Mouse (Mus musculus): ENCODE results near the gene Hist1h2bm. TPM values are rescaled to one million over a fixed set of nuclear protein-coding genes. Genes with fewer than 3 reads are reported as not detected.
"Not testable (repeated sequence)": the region's sequence is repeated elsewhere in the genome, so short reads cannot be mapped to it uniquely, and the experiment has no call there.

The Hist1h2bm gene
- total and polyA plus RNA-seq, 2 experiments from 2014 or later, result 0.51 to 468 TPM

DNA sequence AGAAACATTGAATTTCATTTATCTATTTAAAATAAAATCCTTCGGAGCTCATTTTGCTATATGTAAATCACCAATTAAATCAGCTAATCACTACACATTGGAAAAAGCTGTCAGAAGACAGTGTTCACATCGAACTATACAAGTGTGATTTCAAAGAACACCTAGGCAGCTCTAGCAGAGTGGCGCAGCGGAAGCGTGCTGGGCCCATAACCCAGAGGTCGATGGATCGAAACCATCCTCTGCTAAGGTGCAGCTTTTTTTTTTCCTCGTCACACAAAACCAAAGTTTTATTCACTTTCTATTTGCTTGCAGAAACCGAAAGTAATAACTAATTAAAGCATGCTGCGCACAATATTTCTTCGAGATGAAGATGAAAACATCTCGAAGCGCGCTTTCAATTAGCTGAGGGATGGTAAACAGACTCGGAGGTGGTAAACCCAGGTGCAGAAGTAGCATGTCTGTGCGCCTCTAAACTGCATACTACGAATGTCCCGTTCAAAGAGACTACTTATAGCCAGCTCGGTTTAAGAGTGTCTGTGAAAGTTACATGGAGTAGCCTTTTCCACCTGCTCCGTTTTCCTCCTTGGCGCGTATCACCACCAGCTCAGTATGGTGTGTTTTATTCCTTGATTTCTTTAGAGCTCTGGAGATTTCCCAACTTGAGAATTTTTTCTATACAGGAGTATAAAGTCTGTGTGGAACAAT lies 10.9 kb upstream of the Hist1h2bm start:
- Histone ChIP-seq H3K9ac (replicated peaks; ENCODE audit: low read length, poor library complexity, severe bottlenecking) (peak overlapping the region; percentile 2), H3K4me3 (ENCODE audit: low read depth, low read length) (peak overlapping the region; percentile 72), H3K36me3 (ENCODE audit: insufficient read depth, low read length) (no peaks in the 10 kb centered on the region), H3K4me2 (ENCODE audit: low read depth, low read length, poor library complexity, severe bottlenecking) (peak overlapping the region; percentile 61), H3K9me3 (ENCODE audit: low read length) (no peaks in the 10 kb centered on the region), H3K27me3 (ENCODE audit: insufficient read depth, low read length) (no peaks in the 10 kb centered on the region), H3K27ac (ENCODE audit: low read depth, low read length) (no peak overlapping the region), H3K4me1 (ENCODE audit: insufficient read depth, low read length) (no peaks in the 10 kb centered on the region; the same call in 1 of the 2 replicates)
- TF ChIP-seq CTCF (IDR thresholded peaks at IDR 0.05), result no peak
- WGBS, result 2% methylated on average over 22 of the region's 22 CpGs
- DNase-seq (ENCODE audit: low spot score), result peak; percentile 79
- ATAC-seq (ENCODE audit: low FRiP score), result peak; percentile 88

DNA sequence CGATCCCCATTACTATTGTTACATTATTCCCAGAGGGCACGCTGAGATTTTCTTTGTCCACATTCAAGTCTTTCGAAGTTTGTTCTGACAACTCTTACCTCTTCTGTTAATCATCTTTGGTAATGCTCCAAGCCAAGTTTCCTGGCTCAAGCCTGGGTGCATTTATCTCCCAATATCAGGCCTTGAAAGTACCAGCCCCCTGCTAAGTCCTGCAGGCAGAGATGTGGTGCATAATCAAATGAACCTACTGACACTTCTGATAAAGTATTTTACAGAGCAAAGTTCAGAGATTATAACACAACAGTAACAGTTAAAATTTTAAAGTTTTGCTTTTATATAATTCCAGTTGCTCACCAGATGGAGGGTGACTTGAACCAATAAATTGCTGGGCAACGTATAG lies 10.1 kb upstream of the Hist1h2bm start:
- H3K9me3 ChIP-seq (ENCODE audit: low read length), result no peaks in the 10 kb centered on the region
- H3K4me2 ChIP-seq (ENCODE audit: low read depth, low read length, poor library complexity, severe bottlenecking), result peak overlapping the region; percentile 61
- WGBS, result 24% methylated on average over 4 of the region's 4 CpGs
- H3K27me3 ChIP-seq (ENCODE audit: insufficient read depth, low read length), result no peaks in the 10 kb centered on the region
- TF ChIP-seq CTCF (IDR thresholded peaks at IDR 0.05), result no peak
- H3K4me3 ChIP-seq (ENCODE audit: low read depth, low read length), result peak overlapping the region; percentile 72
- no peak overlapping the region for H3K27ac ChIP-seq (ENCODE audit: low read depth, low read length)
- H3K4me1 ChIP-seq (ENCODE audit: insufficient read depth, low read length), result peaks cover under 1% of the 10 kb centered on the region; the same call in 1 of the 2 replicates
- ATAC-seq (ENCODE audit: low FRiP score) (no peak), DNase-seq (ENCODE audit: low spot score) (no peak)
- no peak overlapping the region for H3K9ac ChIP-seq (replicated peaks; ENCODE audit: low read length, poor library complexity, severe bottlenecking)
- no peaks in the 10 kb centered on the region for H3K36me3 ChIP-seq (ENCODE audit: insufficient read depth, low read length)

DNA sequence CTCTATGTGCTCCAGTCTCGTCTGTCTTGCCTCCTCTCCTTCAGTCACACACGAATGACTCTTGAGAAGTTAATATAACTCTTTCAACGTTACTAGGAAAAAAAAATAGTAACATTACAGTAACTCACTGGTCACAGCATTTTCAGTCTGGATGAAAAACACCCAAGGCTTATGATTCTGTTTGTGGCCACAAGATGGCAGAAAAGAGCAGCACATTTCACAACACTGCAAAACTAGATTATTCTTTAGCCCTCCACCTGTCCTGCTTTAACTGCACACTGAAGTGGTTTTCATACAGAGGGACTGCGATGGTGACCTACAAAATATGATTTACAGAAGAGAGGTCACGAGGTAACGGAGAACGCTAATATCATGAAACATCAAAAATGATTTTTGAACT lies 7.1 kb upstream of the Hist1h2bm start:
- Histone ChIP-seq H3K4me1 (ENCODE audit: insufficient read depth, low read length) (peaks cover 2% of the 10 kb centered on the region), H3K9me3 (ENCODE audit: low read length) (no peaks in the 10 kb centered on the region), H3K27me3 (ENCODE audit: insufficient read depth, low read length) (no peaks in the 10 kb centered on the region), H3K9ac (replicated peaks; ENCODE audit: low read length, poor library complexity, severe bottlenecking) (no peak overlapping the region), H3K27ac (ENCODE audit: low read depth, low read length) (no peak overlapping the region), H3K36me3 (ENCODE audit: insufficient read depth, low read length) (no peaks in the 10 kb centered on the region), H3K4me3 (ENCODE audit: low read depth, low read length) (peak overlapping the region; percentile 38), H3K4me2 (ENCODE audit: low read depth, low read length, poor library complexity, severe bottlenecking) (peak overlapping the region; percentile 73)
- TF ChIP-seq CTCF (IDR thresholded peaks at IDR 0.05), result peak; percentile 95
- peak; percentile 67 for DNase-seq (ENCODE audit: low spot score)
- under 1% methylated on average over 7 of the region's 7 CpGs for WGBS
- no peak for ATAC-seq (ENCODE audit: low FRiP score)

DNA sequence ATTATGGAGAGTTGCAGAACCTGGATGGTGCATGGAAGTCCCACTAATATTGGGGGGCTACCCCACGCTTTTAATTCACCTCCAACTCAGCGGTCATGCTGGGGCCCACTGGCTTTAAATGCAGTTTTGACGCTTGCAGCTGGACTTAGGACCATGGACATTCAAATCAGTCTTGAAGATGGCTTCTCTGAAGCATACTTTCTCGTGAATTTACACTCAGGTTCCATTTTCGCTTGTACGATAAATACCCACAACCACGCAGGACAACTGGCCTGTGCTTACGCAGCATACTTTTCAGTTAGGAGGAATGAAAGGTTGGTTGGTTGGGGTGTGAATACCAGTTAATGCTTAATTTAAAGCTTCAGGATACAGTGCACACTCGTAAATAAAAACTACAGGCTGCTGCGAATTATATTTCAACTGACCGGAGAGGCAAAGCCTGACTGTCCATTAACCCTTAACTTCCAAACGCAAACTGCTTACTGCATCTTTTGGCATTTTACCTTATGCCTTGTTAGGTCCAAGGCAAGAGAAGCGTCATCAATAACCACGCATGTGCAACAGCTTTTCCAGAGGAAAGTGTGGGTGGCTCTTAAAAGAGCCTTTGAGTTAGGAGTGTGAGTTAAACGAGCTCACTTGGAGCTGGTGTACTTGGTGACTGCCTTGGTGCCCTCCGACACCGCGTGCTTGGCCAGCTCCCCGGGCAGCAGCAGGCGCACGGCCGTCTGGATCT lies 6.5 kb upstream of the Hist1h2bm start:
- H3K36me3 ChIP-seq (ENCODE audit: insufficient read depth, low read length), result no peaks in the 10 kb centered on the region
- H3K4me1 ChIP-seq (ENCODE audit: insufficient read depth, low read length), result peaks cover 2% of the 10 kb centered on the region
- peak overlapping the region; percentile 38 for H3K4me3 ChIP-seq (ENCODE audit: low read depth, low read length)
- ATAC-seq (ENCODE audit: low FRiP score) (no peak), DNase-seq (ENCODE audit: low spot score) (no peak)
- H3K9ac ChIP-seq (replicated peaks; ENCODE audit: low read length, poor library complexity, severe bottlenecking), result 0 out of 2 replicates have a peak overlapping the region, but pooled peaks have one; percentile 19
- peak overlapping the region; percentile 73 for H3K4me2 ChIP-seq (ENCODE audit: low read depth, low read length, poor library complexity, severe bottlenecking)
- WGBS, result under 1% methylated on average over 22 of the region's 22 CpGs
- H3K27ac ChIP-seq (ENCODE audit: low read depth, low read length), result 0 out of 2 replicates have a peak overlapping the region, but pooled peaks have one; percentile 51
- no peaks in the 10 kb centered on the region for H3K9me3 ChIP-seq (ENCODE audit: low read length)
- TF ChIP-seq CTCF (IDR thresholded peaks at IDR 0.05), result no peak
- H3K27me3 ChIP-seq (ENCODE audit: insufficient read depth, low read length), result no peaks in the 10 kb centered on the region

DNA sequence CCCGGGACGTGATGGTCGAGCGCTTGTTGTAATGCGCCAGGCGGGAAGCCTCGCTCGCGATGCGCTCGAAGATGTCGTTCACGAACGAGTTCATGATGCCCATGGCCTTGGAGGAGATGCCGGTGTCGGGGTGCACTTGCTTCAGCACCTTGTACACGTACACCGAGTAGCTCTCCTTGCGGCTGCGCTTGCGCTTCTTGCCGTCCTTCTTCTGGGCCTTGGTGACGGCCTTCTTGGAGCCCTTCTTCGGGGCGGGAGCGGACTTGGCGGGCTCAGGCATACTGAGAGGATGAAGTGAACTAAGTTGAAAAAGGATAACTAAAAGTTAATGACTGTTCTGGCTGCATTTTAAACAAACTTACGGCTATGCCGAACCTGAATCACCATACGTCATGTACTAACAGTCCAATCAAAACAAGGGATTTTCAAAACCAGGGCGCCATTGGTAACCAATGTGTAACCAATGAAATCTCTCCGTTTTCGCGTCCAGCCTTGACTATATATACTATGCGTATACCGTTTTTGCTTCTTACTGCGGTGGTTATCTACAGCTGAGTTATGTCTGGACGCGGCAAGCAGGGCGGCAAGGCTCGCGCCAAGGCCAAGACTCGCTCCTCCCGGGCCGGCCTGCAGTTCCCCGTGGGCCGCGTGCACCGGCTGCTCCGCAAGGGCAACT lies 5.8 kb upstream of the Hist1h2bm start, which contains the start of the genes Hist1h2bl and Hist1h2ai:
Gene Hist1h2bl (minus strand): TSS at position 280 of the 676 bp plus-strand sequence.
Gene Hist1h2ai (plus strand): TSS at position 559 of the 676 bp plus-strand sequence.
- WGBS, result under 1% methylated on average over 24 of the region's 50 CpGs

DNA sequence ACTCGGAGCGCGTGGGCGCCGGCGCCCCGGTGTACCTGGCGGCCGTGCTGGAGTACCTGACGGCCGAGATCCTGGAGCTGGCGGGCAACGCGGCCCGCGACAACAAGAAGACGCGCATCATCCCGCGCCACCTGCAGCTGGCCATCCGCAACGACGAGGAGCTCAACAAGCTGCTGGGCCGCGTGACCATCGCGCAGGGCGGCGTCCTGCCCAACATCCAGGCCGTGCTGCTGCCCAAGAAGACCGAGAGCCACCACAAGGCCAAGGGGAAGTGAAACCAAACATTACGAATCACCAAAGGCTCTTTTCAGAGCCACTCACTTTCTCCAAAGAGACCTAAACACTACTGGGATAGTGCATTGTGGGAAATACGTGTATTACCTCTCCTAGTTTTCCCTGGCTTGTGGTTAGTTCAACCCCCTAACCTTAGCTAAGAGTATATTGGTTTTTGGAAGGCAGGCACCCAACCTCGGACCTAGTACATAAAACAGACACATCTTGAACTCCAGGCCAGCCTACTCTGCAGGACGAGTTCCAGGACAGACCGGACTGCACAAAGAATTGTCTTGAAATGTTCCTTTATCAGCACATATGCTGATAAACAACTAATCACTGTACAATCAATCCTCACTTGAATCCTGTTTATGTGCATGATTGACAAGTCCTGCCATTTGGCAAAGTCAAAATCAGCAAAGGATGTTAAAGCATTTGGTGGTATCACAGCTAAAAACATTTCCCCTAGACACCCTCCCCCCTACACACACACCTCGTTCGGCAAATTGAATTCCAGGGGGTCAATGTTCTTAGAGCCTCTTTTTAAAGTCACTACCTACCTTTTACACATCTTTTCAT lies 5.1 kb upstream of the Hist1h2bm start:
- H3K27ac ChIP-seq (ENCODE audit: low read depth, low read length), result peak overlapping the region; percentile 71
- peak; percentile 50 for ATAC-seq (ENCODE audit: low FRiP score)
- not testable (repeated sequence) for H3K9me3 ChIP-seq (ENCODE audit: low read length); H3K36me3 ChIP-seq (ENCODE audit: insufficient read depth, low read length); DNase-seq (ENCODE audit: low spot score); H3K4me1 ChIP-seq (ENCODE audit: insufficient read depth, low read length); H3K27me3 ChIP-seq (ENCODE audit: insufficient read depth, low read length)
- peak overlapping the region; percentile 38 for H3K4me3 ChIP-seq (ENCODE audit: low read depth, low read length)
- peak overlapping the region; percentile 73 for H3K4me2 ChIP-seq (ENCODE audit: low read depth, low read length, poor library complexity, severe bottlenecking)
- WGBS, result under 1% methylated on average over 10 of the region's 38 CpGs
- H3K9ac ChIP-seq (replicated peaks; ENCODE audit: low read length, poor library complexity, severe bottlenecking), result peak overlapping the region; percentile 50; the same call in 1 of the 2 replicates

More for the DNA sequence above, 5.8 kb upstream of the Hist1h2bm start, which contains the start of the genes Hist1h2bl and Hist1h2ai:
- Histone ChIP-seq H3K9ac (replicated peaks; ENCODE audit: low read length, poor library complexity, severe bottlenecking) (peak within 1 kb of the TSS; percentile 50; the same call in 1 of the 2 replicates), H3K4me2 (ENCODE audit: low read depth, low read length, poor library complexity, severe bottlenecking) (peak within 1 kb of the TSS; percentile 73), H3K4me3 (ENCODE audit: low read depth, low read length) (peak within 1 kb of the TSS; percentile 38), H3K27ac (ENCODE audit: low read depth, low read length) (peak within 1 kb of the TSS; percentile 71)
- H3K4me1 ChIP-seq (ENCODE audit: insufficient read depth, low read length); H3K9me3 ChIP-seq (ENCODE audit: low read length); H3K36me3 ChIP-seq (ENCODE audit: insufficient read depth, low read length); H3K27me3 ChIP-seq (ENCODE audit: insufficient read depth, low read length): not testable (repeated sequence)
- DNase-seq (ENCODE audit: low spot score) (peak; percentile 98), ATAC-seq (ENCODE audit: low FRiP score) (peak; percentile 96)

DNA sequence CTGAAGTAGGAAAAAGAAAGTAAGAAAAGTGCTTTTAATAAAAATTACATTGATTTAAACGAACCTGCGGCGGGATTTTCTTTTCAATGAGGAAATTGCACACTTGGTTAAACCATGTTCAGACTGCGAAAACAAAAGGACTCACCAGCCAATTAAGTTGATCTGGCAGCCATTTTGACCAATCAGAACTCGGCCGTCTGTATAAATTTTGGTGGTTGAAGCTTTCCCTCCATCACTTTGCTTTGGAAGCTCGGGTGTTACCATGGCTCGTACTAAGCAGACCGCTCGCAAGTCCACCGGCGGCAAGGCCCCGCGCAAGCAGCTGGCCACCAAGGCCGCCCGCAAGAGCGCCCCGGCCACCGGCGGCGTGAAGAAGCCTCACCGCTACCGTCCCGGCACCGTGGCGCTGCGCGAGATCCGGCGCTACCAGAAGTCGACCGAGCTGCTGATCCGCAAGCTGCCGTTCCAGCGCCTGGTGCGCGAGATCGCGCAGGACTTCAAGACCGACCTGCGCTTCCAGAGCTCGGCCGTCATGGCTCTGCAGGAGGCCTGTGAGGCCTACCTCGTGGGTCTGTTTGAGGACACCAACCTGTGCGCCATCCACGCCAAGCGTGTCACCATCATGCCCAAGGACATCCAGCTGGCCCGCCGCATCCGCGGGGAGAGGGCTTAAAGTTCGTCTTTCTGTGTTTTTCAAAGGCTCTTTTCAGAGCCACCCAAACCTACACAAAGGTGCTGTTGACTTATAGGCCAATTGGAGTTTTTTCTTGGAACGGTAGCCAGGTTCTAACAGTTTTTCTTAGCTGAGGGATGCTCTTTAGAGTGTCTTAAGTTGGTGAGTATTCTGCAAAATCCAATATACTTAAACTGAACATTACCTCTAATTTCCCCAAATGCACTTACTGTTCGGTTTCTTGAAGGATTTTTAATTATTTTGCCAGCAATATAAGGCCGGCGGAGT lies 4.2 kb upstream of the Hist1h2bm start, which contains the start of gene Hist1h3h:
Gene Hist1h3h (plus strand): TSS at position 263 of the 961 bp plus-strand sequence.
- H3K4me2 ChIP-seq (ENCODE audit: low read depth, low read length, poor library complexity, severe bottlenecking), result peak within 1 kb of the TSS; percentile 73
- WGBS, result under 1% methylated on average over 24 of the region's 56 CpGs
- not testable (repeated sequence) for H3K27me3 ChIP-seq (ENCODE audit: insufficient read depth, low read length); H3K9me3 ChIP-seq (ENCODE audit: low read length); H3K4me1 ChIP-seq (ENCODE audit: insufficient read depth, low read length); H3K36me3 ChIP-seq (ENCODE audit: insufficient read depth, low read length)
- H3K4me3 ChIP-seq (ENCODE audit: low read depth, low read length), result peak within 1 kb of the TSS; percentile 38
- H3K9ac ChIP-seq (replicated peaks; ENCODE audit: low read length, poor library complexity, severe bottlenecking), result peak within 1 kb of the TSS; percentile 50; the same call in 1 of the 2 replicates
- H3K27ac ChIP-seq (ENCODE audit: low read depth, low read length), result peak within 1 kb of the TSS; percentile 71
- DNase-seq (ENCODE audit: low spot score) (peak; percentile 96), ATAC-seq (ENCODE audit: low FRiP score) (peak; percentile 45)

All from midbrain, postnatal 0 days (tissue).